Mouse (Mus musculus) ovary, adult 18-20 months (tissue): ENCODE data around the gene 1700012A03Rik.

ENCODE experiments used
- DNase-seq: peaks from one replicate; pipeline ENCODE4 v3.0.0; 2022; ENCODE audit warnings: low spot score, mixed read lengths

Gene 1700012A03Rik

GRCm38 (mm10) chr6:32093312-32093711 is 43.3 kb downstream of the 1700012A03Rik start:
- DNase-seq, result no peak

- DNase-seq, result no peak
Observed at GRCm38 (mm10) chr6:32105547-32106275, 55.7 kb downstream of the 1700012A03Rik start.
